Mouse (Mus musculus) frontal cortex, adult 2 months (tissue): Measurements from ENCODE around the gene B3gnt3. TPM values are rescaled to one million over a fixed set of nuclear protein-coding genes. Genes with fewer than 3 reads are reported as not detected.
"Not testable (repeated sequence)": the region's sequence is repeated elsewhere in the genome, so short reads cannot be mapped to it uniquely, and the experiment has no call there.

Source experiments
- DNase-seq, 2 experiments: peaks; one replicate each; pipeline ENCODE4 v3.0.0; 2022; ENCODE audit warnings: low spot score in 1 of 2; ENCODE audit errors: extremely low spot score in 1 of 2
- polyA plus RNA-seq: library from polyadenylated mRNA; depleted of rRNA; stranded (reverse); fragments of >200 nt; gene quantifications from 2 replicates; pipeline ENCODE4 v1.2.3, GENCODE M21; 2012

B3gnt3 gene
- polyA plus RNA-seq, 1 experiment: 1.0 TPM

DNA sequence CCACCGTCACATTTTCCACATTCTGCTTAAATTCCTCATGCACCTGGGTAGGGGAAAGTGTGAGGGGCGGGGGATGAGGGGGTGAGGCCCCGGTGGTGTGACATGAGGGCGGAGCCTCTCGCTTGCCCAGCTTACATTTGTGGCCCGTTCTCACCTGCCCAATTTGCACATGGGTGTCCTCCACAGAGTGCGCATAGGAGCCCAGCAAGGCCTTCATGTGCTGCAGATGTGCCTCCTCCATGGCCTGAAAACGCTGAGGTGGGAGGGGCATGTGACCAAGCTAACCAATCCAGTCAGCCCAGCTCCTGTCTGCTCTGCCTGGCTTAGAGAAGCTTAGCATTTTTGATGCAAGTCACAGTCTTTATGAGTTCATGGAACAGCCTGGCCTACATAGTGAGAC, 13.9 kb upstream of the B3gnt3 start:
- DNase-seq: no peak

DNA sequence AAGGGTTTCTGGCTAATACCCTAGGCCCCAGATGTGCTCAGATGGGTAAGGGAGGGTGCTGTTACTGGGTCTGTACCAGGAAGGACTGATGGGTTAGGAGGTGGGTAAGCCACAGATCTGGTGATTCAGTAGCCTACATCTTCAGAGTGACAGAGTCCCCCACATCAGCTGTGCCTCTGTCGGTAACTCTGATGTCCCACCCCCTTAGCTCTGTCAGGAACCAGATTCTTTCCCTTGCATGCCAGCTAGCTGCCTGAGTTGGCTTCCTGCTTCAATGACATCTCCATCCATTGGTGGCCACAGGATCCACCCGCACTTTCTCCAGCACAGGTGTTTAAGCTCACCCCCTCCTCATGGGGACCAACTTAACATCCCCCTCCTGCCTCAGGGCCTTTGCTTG, 10.0 kb upstream of the B3gnt3 start:
- peak in 1 of 2 experiments; percentile 57 for DNase-seq

DNA sequence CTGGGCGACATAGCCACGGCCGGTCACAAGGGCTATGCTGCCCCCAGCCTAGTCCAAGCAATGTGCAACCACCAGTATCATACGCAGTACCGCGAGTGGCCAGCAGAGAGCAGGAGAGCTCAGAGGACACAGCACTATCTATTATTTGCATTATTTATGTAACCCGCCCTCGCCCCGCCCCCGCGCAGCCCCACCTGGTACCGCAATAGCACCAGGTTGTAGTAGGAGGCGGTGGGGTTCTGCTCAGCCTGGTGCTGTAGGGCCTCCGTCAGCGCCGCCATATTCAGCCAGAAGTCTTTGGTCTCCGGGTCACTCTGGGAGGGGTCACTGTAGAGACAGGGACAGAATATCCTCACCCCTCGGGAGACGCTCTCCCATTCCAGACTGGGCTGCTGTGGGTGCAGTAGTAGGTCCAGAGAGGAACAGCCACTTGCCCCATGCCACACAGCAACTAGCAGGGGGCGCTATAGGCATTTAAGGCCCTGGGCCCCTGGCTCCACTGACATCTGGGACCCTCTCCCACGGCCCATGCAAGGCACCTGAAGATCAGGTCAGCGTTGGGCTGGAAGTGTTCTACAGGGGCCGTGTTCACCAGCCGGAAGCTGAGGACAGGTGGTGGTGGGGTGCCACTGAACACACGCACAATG, 8.3 kb upstream of the B3gnt3 start:
- peak; percentile 80 to 94 for DNase-seq

DNA sequence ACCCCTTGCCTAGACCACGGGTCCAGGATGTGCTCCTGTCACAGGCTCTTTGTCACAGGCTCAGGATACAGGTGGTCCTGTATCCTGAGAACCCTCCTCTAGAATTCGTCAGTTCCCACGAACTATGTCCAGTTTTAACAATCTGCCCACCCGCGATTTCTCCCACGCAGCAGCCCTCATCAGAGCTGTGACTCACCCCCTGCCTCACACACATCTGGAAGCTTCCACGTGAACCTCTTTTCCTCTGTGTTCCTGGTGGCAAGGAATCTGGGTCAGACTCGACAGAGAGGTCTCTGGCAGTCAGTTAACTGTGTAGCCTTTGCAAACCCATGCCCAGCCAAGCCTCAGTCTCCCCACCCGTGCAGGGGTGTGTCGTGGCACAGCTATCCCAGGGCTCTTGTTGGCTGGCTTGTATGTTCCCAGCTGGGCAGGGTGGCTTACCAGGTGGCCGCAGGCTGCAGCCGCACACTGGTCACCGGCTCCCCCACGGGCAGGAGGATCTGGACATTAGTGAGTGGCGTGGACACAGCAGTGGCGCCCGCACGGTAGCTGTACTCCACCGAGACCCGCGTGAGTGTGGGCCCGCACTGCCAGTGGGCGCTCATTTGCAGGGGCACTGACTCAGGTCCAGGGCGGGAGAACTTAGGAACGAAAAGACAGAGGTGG, 7.7 kb upstream of the B3gnt3 start:
- DNase-seq: peak in 1 of 2 experiments; percentile 67

DNA sequence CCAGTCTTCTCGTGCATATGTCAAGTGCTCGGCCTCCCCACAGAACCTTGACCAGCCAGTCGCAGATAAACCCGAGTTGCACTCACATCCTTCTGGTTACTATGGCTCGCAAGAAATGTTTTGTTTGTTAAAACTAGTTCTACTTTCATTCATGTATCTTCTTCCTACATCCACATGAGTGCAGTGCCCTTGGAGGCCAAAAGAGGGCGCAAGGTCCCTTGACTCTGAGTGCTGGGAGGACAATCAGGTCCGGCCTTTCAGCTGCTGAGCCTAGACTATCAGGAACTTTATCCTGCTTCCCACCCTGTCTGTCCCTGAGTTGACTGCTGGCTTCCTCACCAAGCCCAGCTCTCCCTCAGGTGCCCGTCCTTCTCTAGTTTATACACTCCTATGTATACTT, 6.3 kb upstream of the B3gnt3 start:
- peak in 1 of 2 experiments; percentile 79 for DNase-seq

DNA sequence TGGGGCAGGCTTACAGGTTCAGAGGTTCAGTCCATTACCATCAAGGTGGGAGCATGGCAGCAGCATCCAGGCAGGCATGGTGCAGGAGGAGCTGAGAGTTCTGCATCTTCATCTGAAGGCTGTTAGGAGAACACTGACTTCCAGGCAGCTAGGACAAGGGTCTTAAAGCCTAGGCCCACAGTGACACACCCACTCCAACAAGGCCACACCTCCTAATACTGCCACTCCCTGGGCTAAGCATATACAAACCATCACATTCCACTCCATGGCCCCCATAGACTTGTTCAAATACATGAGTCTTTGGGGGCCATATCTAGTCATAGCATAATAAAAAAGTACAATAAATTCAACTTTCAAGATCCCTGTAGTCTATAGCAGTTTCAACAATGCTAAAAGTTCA, 1.8 kb upstream of the B3gnt3 start:
- not testable (repeated sequence) for DNase-seq

DNA sequence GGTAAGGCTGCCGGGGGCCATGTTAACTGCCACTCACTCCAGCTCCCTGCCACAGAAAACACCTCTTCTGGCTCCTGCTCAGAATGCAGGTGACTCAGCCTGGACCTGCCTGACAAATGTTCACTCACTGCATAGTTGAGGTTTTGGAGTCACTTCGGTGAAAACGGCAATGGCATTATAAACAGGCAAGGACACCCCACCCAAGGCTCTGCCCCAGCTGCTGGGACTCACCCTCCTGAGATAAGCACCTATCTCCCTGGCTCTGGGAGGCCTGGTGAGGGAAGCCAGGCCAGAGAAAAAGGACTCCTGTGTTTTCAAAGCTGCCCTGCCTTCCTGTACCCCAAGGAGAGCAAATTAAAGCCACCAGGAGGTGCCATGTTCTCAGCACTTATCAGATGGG, 1.3 kb upstream of the B3gnt3 start:
- DNase-seq: no peak

DNA sequence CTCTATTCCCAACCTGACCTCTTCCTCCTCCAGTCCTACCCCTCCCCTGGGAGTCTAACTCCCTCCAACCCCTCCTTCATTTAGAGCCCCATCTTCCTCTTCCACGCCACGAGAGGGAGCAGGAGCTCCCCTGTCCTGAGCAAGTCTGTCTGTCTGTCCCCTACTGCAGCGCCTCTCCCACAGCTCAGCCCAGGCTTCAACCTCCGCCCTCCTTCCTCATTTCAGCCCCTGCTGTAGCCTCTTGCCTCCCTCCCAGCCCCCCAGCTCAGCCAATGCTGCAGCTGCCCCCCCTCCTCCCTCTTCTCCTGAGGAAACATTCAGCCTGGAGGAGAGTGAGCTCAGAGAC, 471 bp upstream of the B3gnt3 start:
- no peak for DNase-seq

DNA sequence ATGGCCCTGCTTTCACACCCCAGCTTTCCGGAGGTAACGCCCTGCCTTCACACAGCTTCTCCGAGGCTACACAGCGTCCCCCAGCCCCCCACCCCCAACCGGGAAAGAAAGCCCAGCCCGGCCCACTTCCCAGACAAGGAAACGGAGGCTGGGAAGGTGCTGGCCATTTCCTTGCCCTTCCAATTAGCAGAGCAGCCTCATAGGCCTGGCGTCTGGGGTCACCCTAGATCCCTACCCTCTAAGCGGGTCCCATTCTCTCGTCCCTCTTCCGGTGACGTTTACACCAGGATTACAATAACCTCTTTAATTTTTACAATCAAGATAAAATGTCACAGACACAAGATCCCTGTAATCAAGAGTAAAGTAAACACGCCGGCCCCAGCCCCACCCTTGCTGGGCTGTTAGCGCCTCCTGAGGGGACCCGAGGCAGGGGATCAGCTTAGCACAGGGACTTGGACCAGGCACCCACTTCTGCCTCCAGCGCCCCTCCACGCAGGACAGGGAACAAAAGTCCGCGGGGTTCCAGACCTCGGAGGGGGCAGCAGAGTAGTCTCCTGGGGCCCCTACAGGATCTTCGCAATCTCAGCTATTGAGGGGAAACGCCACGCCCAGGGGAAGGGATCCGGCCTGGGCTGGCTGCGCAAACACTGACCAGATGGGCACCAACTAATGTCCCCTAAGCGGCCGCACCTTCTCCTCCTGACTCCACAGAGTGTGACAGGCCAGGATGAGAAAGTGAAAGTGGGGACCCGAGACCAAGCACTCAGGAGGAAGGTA, 908 bp downstream of the B3gnt3 start:
- no peak for DNase-seq

DNA sequence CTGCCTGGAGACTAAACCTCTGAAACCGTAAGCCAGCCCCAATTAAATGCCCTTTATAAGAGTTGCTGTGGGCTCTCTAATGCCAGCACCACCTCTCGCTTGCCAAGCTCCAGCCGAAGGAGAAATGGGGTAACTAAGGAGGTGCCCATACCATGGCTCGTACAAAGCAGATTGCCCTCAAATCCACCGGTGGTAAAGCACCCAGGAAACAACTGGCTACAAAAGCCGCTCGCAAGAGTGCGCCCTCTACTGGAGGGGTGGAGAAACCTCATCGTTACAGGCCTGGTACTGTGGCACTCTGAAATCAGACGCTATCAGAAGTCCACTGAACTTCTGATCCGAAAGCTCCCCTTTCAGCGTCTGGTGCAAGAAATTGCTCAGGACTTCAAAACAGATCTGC, 6.1 kb downstream of the B3gnt3 start:
- DNase-seq: not testable (repeated sequence)

DNA sequence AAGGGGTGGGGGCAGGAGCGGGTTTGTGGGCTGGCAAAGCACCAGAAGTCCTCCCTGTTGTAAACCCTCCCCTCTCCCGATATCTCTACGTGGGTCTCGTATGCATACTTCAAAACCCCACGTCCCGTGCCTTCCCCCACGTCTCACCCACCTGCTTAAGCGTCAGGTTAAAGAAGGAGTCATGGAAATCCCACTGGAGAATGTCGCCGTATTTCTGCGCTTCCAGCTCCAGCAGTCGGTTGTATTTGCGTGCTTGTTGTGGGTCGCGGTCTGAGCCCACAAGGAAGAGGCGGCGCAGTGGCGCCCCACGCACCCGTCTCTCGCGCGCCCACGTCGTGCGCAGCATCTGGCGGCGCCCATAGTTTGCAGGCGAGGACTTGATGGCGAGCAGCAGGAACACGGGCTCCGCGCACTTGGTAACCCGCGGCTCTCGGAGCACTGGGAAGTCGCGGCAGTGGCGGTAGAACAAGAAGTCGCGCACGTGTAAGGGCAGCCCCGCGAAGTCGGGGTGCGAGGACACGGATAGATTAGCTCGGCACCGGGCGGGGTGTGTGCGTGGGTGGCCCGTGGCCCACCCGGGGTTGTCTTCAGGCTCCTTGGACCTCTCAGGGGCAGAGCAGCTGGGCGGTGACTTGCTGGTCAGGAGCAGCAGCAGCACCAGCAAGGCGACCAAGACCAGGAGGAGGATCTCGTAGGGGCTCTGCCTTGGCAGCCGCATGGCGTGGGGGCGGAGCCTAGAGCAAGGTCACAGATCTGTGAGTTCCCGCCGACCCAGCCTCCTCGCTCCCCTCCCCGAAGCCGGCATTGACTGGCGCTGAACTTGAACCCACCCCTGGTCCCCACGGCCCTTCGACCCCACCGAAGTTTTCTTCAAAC, 8.2 kb downstream of the B3gnt3 start:
- DNase-seq: no peak

DNA sequence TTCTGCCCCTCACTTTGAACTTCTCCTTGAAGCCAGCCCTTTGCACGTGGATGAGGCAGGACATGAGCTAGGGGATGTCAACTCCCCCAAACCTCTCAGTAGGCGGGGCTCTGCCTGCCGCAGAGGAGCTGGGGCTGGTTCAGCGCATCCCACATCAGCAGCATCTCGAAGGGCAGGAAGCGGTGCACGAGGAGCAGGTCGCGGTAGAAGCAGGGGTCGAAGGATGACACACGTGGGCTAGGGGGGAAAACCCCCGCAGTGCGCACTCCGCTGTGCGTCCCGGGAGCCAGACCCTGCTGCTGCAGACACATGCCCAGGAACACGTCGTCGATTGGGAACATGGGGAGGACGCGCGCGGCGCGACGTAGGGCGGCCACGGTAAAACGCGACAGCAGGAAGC, 9.1 kb downstream of the B3gnt3 start:
- DNase-seq: no peak

DNA sequence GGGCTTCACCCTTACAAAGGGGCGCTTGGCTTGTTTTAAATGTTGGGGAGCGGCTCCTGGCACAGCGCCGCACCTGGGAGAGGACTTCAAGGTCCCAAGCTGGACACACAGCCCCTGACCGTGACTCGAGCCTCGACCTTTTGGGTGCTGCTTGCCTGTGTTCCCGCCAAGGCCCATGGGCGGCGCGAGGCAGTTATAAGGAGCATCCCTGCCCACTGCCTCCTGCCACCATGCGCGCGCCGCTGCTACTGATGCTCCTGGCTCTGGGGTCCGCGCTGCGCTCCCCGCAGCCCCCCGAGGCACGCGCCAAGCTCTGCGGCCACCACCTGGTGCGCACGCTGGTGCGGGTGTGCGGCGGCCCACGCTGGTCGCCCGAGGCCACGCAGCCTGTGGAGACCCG, 12.6 kb downstream of the B3gnt3 start, which contains the start of gene Insl3:
Insl3 (plus strand) TSS at position 187 of the 400 bp plus-strand sequence.
- DNase-seq: no peak

DNA sequence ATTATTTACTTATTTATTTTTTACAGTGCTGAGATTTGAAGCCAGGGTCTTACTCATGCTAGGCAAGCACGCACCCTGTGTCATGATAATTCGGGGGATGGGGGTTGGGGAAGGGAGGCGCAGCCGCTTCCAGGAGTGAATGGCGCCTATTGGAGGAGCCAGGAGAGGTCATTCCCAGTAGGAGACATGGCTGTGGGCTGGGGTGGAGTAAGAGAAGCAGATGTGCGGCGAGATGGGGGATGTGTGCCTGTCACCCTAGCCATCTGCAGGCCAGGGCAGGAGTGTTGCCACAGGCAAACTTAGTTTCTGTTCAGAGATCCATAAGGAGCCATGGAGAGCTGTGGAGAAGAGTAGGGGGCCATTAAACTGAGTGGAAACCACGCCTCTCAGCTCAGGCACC, 14.0 kb downstream of the B3gnt3 start:
- no peak for DNase-seq

DNA sequence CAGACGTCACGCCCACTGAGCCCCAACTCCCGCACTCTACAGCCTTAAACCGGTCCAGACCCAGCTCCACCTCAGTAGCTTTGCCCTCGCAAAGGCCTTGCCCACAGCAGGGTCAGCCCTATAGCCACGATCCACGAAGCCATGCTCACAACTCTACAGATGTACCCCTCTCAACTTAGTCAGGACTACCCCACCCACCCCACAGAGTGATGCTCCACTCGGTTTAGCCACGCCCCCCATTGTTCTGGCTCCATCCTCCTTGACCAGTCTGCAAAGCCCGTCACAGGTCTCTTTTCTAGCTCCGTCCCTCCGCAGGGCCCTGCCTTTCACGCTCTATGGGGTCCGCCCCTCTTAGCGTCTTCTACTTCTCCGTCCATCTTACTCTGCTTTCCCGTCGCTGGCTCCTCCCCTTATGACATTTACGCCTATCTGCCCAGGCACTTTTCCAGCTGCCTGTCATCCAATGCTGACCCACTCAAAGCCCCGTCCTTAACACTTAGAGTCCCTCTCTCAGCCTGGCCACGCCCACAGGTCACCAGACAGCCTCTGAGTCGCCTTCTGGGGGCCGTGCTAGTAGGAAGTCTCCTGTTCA, 15.3 kb downstream of the B3gnt3 start:
- DNase-seq: no peak

DNA sequence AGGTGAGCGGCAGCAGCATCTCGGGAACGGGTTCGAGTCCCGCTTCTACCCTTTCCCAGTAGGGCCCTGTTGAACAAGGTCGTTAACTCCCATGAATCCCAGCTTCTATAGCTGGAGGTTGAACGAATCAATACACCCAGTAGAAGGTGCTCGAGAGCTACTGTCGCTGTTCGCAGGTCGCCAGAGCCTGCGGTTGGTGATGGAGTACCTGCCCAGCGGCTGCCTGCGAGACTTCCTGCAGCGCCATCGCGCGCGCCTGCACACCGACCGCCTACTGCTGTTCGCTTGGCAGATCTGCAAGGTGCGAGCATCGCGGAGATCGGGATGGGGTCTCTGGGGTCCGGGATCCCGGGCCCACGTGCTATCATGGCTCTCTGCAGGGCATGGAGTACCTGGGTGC, 16.0 kb downstream of the B3gnt3 start:
- DNase-seq: no peak

DNA sequence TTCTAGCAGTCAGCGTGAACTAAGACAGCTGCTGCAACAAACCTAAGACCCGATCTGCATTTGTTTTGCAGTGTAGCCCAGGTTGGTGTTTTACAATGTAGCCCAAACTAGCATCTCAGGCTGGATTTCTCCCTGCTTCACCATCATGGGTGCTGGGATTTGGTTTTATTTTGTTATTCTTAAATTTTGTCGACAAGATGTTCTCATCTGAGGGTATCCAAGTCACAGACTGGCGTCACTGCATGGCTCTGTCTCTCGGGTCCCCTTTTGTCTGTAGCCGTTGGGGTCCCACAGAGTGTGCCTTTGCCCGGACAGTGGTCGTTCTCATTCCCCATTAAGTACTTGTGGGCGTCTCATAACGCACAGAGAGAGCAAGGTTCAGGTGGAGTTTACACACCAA, 16.9 kb downstream of the B3gnt3 start:
- no peak for DNase-seq

DNA sequence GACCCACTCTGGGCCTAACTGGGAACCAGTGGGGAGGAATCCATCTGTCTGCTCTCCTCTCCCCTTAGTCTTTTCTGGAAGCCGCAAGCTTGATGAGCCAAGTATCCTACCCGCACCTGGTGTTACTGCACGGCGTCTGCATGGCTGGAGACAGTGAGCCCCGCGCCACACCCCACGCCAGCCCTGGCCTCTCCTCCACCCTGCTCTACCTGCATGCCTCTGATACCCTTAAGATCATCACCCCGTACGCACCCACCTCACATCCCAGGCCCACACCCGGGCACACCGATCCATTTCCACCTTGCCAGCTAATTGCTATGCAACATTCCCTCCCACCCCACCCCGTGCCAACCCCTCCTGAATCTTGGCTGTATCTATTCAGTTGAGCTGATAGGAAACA, 18.8 kb downstream of the B3gnt3 start:
- no peak for DNase-seq

DNA sequence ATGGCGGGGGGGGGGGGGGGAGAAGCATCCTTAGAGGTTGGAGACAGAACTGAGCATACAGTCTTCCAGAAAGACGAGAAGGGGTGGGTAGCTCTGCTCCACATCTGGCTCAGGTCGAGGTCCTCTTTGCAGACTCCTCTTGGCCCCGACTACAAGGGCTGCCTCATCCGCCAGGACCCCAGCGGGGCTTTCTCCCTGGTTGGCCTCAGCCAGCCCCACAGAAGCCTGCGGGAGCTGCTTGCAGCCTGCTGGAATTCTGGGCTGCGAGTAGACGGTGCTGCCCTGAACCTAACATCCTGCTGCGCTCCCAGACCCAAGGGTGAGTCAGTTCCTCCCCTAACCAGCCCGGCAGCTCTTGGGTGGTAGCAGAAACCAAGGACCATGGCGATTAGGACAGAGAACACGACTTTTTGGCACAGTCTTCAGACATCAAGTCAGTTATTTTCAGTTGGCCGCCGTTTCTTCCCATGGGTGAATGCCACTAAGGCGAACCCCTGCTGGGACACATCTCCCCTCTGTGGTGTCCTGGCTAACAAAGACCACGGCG, 20.1 kb downstream of the B3gnt3 start:
- DNase-seq: no peak

DNA sequence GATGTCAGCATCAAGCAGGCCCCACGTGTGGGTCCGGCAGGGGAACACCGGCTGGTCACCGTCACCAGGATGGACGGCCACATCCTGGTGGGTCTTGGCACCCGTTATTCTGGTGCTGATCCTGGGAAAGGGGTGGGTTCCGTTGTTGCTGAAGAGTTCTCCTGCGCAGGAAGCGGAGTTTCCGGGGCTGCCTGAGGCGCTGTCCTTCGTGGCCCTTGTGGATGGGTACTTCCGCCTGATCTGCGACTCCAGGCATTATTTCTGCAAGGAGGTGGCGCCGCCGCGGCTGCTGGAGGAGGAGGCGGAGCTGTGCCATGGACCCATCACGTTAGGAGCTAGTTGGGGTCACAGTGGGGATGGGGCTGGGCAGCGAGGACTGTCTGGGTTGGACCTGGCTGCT, 21.1 kb downstream of the B3gnt3 start:
- DNase-seq: no peak
